Mouse (Mus musculus): ENCODE results near the gene Mmp19. TPM values are rescaled to one million over a fixed set of nuclear protein-coding genes. Genes with fewer than 3 reads are reported as not detected.

Gene Mmp19
- polyA plus RNA-seq, 2 experiments = 8.0 to 8.3 TPM

GRCm38 (mm10) chr10:128798676-128799075, 8.0 kb downstream of the Mmp19 start:
- 76% methylated on average over 8 of the region's 8 CpGs for WGBS (ENCODE audit: insufficient replicate concordance)
- H3K9ac ChIP-seq (replicated peaks) = no peak overlapping the region
- H3K4me1 ChIP-seq (replicated peaks; ENCODE audit: control insufficient read depth in 2 of 2, insufficient read depth in 2 of 2, low read length in 1 of 2) = peaks cover 0 to under 1% of the 10 kb centered on the region in 2 experiments; a peak in 1 of 4 replicates
- ATAC-seq (ENCODE audit: insufficient read depth) = no peak
- no peak overlapping the region for H3K4me3 ChIP-seq (ENCODE audit: insufficient read depth in 1 of 2, low read depth in 2 of 2, low read length in 2 of 2)
- no peak overlapping the region for H3K4me2 ChIP-seq (ENCODE audit: low read depth)
- H3K9me3 ChIP-seq (ENCODE audit: control insufficient read depth, low read length) = no peaks in the 10 kb centered on the region
- TF ChIP-seq EP300 (IDR thresholded peaks at IDR 0.05; ENCODE audit: low read depth) = no peak
- TF ChIP-seq CTCF (IDR thresholded peaks at IDR 0.05; ENCODE audit: low read depth) = no peak
- no peaks in the 10 kb centered on the region for H3K36me3 ChIP-seq (replicated peaks; ENCODE audit: control insufficient read depth, insufficient read depth, low read depth)
- no peak overlapping the region for H3K27ac ChIP-seq
- H3K27me3 ChIP-seq (ENCODE audit: control insufficient read depth, insufficient read depth, low read length) = no peaks in the 10 kb centered on the region
- DNase-seq (ENCODE audit: low read depth in 3 of 3, low spot score in 3 of 3) = no peak

DNA sequence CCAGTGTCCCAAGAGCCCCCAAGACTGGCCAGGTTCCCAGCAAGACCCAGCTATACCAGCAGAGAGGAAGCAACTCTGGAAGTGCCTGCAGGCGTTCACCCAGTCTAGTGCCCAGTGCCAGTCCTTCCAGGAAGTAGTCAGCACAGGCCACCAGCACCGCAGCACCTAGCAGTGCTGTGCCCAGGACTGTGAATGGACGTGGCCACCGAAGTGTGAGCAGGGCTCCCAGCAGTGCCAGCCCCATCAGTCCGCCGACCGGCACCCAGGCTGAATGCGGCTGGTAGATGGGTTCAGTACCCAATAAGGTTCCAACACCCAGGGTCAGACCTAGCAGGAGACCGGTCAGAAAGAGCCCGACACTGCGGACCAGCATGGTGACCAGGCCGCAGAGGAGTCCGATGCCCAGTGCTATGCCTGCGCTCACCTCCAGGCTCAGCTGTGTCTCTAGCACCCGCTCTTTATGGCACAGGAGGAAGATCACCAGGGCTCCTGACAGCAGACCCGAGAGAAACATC, 11.3 kb downstream of the Mmp19 start:
- Histone ChIP-seq H3K27ac (no peak overlapping the region), H3K9ac (replicated peaks) (no peak overlapping the region), H3K4me3 (ENCODE audit: insufficient read depth in 1 of 2, low read depth in 2 of 2, low read length in 2 of 2) (no peak overlapping the region), H3K4me1 (replicated peaks; ENCODE audit: control insufficient read depth in 2 of 2, insufficient read depth in 2 of 2, low read length in 1 of 2) (peaks cover 9 to 18% of the 10 kb centered on the region in 2 experiments), H3K36me3 (replicated peaks; ENCODE audit: control insufficient read depth, insufficient read depth, low read depth) (no peaks in the 10 kb centered on the region), H3K9me3 (ENCODE audit: control insufficient read depth, low read length) (no peaks in the 10 kb centered on the region), H3K27me3 (ENCODE audit: control insufficient read depth, insufficient read depth, low read length) (no peaks in the 10 kb centered on the region), H3K4me2 (ENCODE audit: low read depth) (no peak overlapping the region)
- WGBS (ENCODE audit: insufficient replicate concordance) = 81% methylated on average over 16 of the region's 16 CpGs
- no peak for DNase-seq (ENCODE audit: low read depth in 3 of 3, low spot score in 3 of 3)
- ATAC-seq (ENCODE audit: insufficient read depth) = no peak
- no peak for TF ChIP-seq EP300 (IDR thresholded peaks at IDR 0.05; ENCODE audit: low read depth)
- TF ChIP-seq CTCF (IDR thresholded peaks at IDR 0.05; ENCODE audit: low read depth) = no peak

DNA sequence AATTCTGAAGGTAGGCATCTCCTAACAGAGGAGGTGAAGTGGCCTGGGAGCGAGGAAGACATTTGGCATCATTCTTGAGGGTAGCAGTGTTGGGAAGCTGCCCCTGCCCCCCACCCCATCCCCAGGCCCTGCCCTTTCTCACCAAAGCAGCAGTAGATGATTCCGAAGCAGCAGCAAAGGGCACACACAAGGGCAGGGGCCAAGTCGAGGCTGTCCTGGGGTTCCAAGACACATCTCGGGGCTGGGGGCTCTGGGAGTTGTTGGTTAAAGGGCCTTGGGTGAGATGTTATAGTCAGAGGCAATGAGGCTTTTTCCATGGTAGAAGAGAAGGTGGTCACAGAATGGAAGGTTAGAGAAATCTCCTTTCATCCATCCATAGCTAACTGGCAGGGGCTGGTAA, 12.2 kb downstream of the Mmp19 start:
- ATAC-seq (ENCODE audit: insufficient read depth) (no peak), DNase-seq (ENCODE audit: low read depth in 3 of 3, low spot score in 3 of 3) (no peak)
- H3K9me3 ChIP-seq (ENCODE audit: control insufficient read depth, low read length) = no peaks in the 10 kb centered on the region
- 68% methylated on average over 4 of the region's 4 CpGs for WGBS (ENCODE audit: insufficient replicate concordance)
- 0 out of 2 replicates have a peak, but pooled peaks cover under 1% of the 10 kb centered on the region for H3K36me3 ChIP-seq (replicated peaks; ENCODE audit: control insufficient read depth, insufficient read depth, low read depth)
- H3K4me2 ChIP-seq (ENCODE audit: low read depth) = peak overlapping the region; percentile 92; the same call in 1 of the 2 replicates
- no peaks in the 10 kb centered on the region for H3K27me3 ChIP-seq (ENCODE audit: control insufficient read depth, insufficient read depth, low read length)
- H3K4me1 ChIP-seq (replicated peaks; ENCODE audit: control insufficient read depth in 2 of 2, insufficient read depth in 2 of 2, low read length in 1 of 2) = peaks cover 12 to 24% of the 10 kb centered on the region in 2 experiments
- no peak for TF ChIP-seq EP300 (IDR thresholded peaks at IDR 0.05; ENCODE audit: low read depth)
- no peak overlapping the region for H3K27ac ChIP-seq
- H3K4me3 ChIP-seq (ENCODE audit: insufficient read depth in 1 of 2, low read depth in 2 of 2, low read length in 2 of 2) = no peak overlapping the region
- H3K9ac ChIP-seq (replicated peaks) = no peak overlapping the region

GRCm38 (mm10) chr10:128803361-128803760, 12.7 kb downstream of the Mmp19 start:
- Histone ChIP-seq H3K27me3 (ENCODE audit: control insufficient read depth, insufficient read depth, low read length) (no peaks in the 10 kb centered on the region), H3K9me3 (ENCODE audit: control insufficient read depth, low read length) (no peaks in the 10 kb centered on the region), H3K4me3 (ENCODE audit: insufficient read depth in 1 of 2, low read depth in 2 of 2, low read length in 2 of 2) (peak overlapping the region; percentile 69 to 80; a peak in 3 of 4 replicates), H3K9ac (replicated peaks) (no peak overlapping the region), H3K4me1 (replicated peaks; ENCODE audit: control insufficient read depth in 2 of 2, insufficient read depth in 2 of 2, low read length in 1 of 2) (peaks cover 12 to 24% of the 10 kb centered on the region in 2 experiments), H3K36me3 (replicated peaks; ENCODE audit: control insufficient read depth, insufficient read depth, low read depth) (0 out of 2 replicates have a peak, but pooled peaks cover 3% of the 10 kb centered on the region), H3K4me2 (ENCODE audit: low read depth) (peak overlapping the region; percentile 92), H3K27ac (no peak overlapping the region)
- WGBS (ENCODE audit: insufficient replicate concordance) = 9% methylated on average over 6 of the region's 6 CpGs
- no peak for ATAC-seq (ENCODE audit: insufficient read depth)
- DNase-seq (ENCODE audit: low read depth in 3 of 3, low spot score in 3 of 3) = no peak
- TF ChIP-seq EP300 (IDR thresholded peaks at IDR 0.05; ENCODE audit: low read depth) = no peak
- TF ChIP-seq CTCF (IDR thresholded peaks at IDR 0.05; ENCODE audit: low read depth) = no peak

GRCm38 (mm10) chr10:128803771-128804270, 13.1 kb downstream of the Mmp19 start, which contains the start of gene Dnajc14:
Gene Dnajc14 (plus strand): TSS chr10:128804062.
- Histone ChIP-seq H3K4me1 (replicated peaks; ENCODE audit: control insufficient read depth in 2 of 2, insufficient read depth in 2 of 2, low read length in 1 of 2) (peaks cover 12 to 24% of the 10 kb centered on the region in 2 experiments), H3K4me2 (ENCODE audit: low read depth) (peak within 1 kb of the TSS; percentile 92), H3K27me3 (ENCODE audit: control insufficient read depth, insufficient read depth, low read length) (no peaks in the 10 kb centered on the region), H3K27ac (peak within 1 kb of the TSS; percentile 73), H3K4me3 (ENCODE audit: insufficient read depth in 1 of 2, low read depth in 2 of 2, low read length in 2 of 2) (peak within 1 kb of the TSS; percentile 74 to 80), H3K36me3 (replicated peaks; ENCODE audit: control insufficient read depth, insufficient read depth, low read depth) (0 out of 2 replicates have a peak, but pooled peaks cover 3% of the 10 kb centered on the region), H3K9me3 (ENCODE audit: control insufficient read depth, low read length) (no peaks in the 10 kb centered on the region), H3K9ac (replicated peaks) (peak within 1 kb of the TSS; percentile 77)
- 4% methylated on average over 14 of the region's 14 CpGs for WGBS (ENCODE audit: insufficient replicate concordance)
- ATAC-seq (ENCODE audit: insufficient read depth) (no peak), DNase-seq (ENCODE audit: low read depth in 3 of 3, low spot score in 3 of 3) (no peak)
- TF ChIP-seq CTCF (IDR thresholded peaks at IDR 0.05; ENCODE audit: low read depth) (no peak), EP300 (IDR thresholded peaks at IDR 0.05; ENCODE audit: low read depth) (no peak)
